Mouse (Mus musculus) ES-E14 (cell line): Measurements from ENCODE around the gene Tspan3.

ENCODE experiments used
- CHD2 ChIP-seq: IDR thresholded peaks from 2 replicates; pipeline ENCODE4 v1.6.1; 2014; ENCODE audit warnings: mild to moderate bottlenecking, low read depth, low read length, inconsistent platforms
- ZC3H11A ChIP-seq: IDR thresholded peaks from 2 replicates; pipeline ENCODE4 v1.6.1; 2012; ENCODE audit warnings: low read depth, mild to moderate bottlenecking, inconsistent platforms, low read length, borderline replicate concordance
- ZNF384 ChIP-seq: IDR thresholded peaks from 2 replicates; pipeline ENCODE4 v1.6.1; 2012; ENCODE audit warnings: low read depth, low read length, inconsistent platforms

DNA sequence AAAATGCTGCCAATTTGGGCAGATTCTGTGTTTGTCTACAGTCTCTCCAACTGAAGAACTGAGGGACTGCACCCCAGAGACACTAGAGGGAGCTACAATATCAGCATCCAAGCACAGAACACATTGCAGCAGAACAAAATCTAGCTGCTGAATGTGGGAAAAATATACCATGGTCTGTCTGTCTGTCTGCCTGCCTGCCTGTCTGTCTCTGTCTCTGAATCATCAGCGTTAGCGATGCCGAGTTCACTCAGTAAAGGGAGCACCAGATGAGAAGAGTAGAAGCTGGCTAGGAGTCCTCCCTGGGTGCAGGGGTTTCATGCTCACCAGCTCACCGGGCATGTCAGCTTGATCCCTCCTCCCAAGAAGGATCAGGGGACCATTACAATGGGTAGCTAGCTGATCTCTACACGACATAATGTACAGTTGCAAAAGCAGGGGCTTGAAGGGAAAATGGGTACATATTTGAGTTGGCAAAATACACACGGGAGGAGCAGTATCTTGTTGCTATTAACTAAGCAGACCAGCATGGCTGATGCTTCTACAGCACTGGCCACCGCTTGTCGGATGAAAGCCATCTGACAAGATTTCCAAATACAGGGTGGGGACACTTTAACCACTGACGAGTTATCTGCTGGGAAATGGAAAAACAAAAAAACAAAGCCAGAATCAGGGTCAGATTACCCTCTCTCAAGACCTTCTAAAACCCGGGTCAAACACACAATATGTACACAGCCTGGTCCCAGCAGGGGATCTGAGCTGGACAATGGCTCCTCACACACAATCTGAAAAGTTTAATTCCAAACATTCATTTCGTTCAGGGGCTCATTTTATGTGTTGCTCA is 48.4 kb upstream of the Tspan3 start:
- no peak for TF ChIP-seq ZNF384
- no peak for TF ChIP-seq ZC3H11A
- TF ChIP-seq CHD2: no peak
